In the genomic region with DNA sequence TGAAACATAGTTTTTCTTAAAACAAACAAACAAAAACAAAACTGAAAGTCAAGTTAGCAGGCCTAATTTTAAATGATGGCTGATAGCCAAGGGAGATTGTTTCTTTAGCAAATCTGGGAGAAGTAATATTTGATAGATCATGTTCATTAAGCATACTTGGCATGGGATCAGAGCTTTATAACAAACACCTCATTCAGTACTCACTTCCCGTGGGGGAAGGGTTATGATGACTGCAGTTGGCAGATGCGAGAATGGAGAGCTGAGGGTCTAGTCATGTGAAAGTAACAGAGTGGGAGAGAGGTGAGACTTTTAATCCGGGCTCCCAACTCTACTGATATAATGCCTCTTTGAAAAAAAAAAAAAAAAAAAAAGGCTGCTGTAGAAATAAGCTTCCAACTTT, we compare ENCODE assay signal across 27 mouse cellular contexts.
DNase-seq lines count a peak whose midpoint lies in the region; ATAC-seq and TF ChIP-seq lines count a peak whose summit lies in the region.
"Had no signal": no experiment of that assay in that cellular context is flagged by ENCODE, and none has a peak within 500 bp of the region (broad histone marks: within the 10 kb centered on the region; RNA-seq: fewer than 3 reads in every experiment).

No protein-coding gene starts in this region.

- H3K4me2 ChIP-seq in embryonic facial prominence, embryonic 14.5 days (ENCODE audit: low read depth, low read length), result no peak overlapping the region
- H3K4me2 ChIP-seq in hindbrain, postnatal 0 days (ENCODE audit: low read depth, low read length), result no peak overlapping the region
- H3K4me2 ChIP-seq in hindbrain, embryonic 11.5 days (replicated peaks; ENCODE audit: low read depth, low read length), result no peak overlapping the region
- H3K4me2 ChIP-seq in lung, postnatal 0 days (replicated peaks; ENCODE audit: low read depth, low read length), result no peak overlapping the region
- H3K4me2 ChIP-seq: embryonic facial prominence, embryonic 12.5 days; heart, embryonic 13.5 days; hindbrain, embryonic 15.5 days; liver, embryonic 12.5 days; midbrain, embryonic 13.5 days had no signal

- H3K27me3 ChIP-seq in embryonic facial prominence, embryonic 14.5 days (replicated peaks; ENCODE audit: control insufficient read depth, insufficient read depth, low read length), result no peaks in the 10 kb centered on the region
- peaks cover 7% of the 10 kb centered on the region; the same call in 1 of the 2 replicates for H3K27me3 ChIP-seq in embryonic facial prominence, embryonic 10.5 days (replicated peaks; ENCODE audit: low read depth, poor library complexity, severe bottlenecking)
- no peaks in the 10 kb centered on the region for H3K27me3 ChIP-seq in hindbrain, postnatal 0 days (ENCODE audit: insufficient read depth, low read length)
- H3K27me3 ChIP-seq in hindbrain, embryonic 11.5 days (ENCODE audit: control insufficient read depth, insufficient read depth, low read length), result no peaks in the 10 kb centered on the region
- no peaks in the 10 kb centered on the region for H3K27me3 ChIP-seq in lung, postnatal 0 days (replicated peaks; ENCODE audit: insufficient read depth, low read length)
- H3K27me3 ChIP-seq: CH12.LX; embryonic facial prominence, embryonic 12.5 days; heart, embryonic 13.5 days; hindbrain, embryonic 15.5 days; liver, embryonic 12.5 days had no signal

- peak; percentile 68 for DNase-seq in embryonic facial prominence, embryonic 14.5 days (ENCODE audit: low spot score)
- DNase-seq in embryonic facial prominence, embryonic 10.5 days (ENCODE audit: low spot score), result no peak
- peak; percentile 58 for DNase-seq in hindbrain, postnatal 0 days (ENCODE audit: low spot score)
- no peak for DNase-seq in hindbrain, embryonic 11.5 days (ENCODE audit: low spot score)
- peak; percentile 31 for DNase-seq in lung, postnatal 0 days (ENCODE audit: low spot score)
- no peak for DNase-seq in lung, adult 18-20 months
- DNase-seq in lung, postnatal 4 days, result peak; percentile 14 to 43
- DNase-seq: adrenal gland, adult 8-10 months; cerebellum, adult 8-10 months; cerebellum, postnatal 36 days; gastrocnemius, postnatal 10 days; heart, postnatal 10 days; kidney, adult 18-20 months; kidney, postnatal 4 days; left cerebral cortex, postnatal 4 days; liver, postnatal 0 days; right cerebral cortex, adult 18-20 months; spleen, adult 18-20 months; thymus, postnatal 14 days had no signal

- no peak overlapping the region for H3K27ac ChIP-seq in embryonic facial prominence, embryonic 14.5 days (replicated peaks; ENCODE audit: low read depth, low read length)
- H3K27ac ChIP-seq in embryonic facial prominence, embryonic 10.5 days (replicated peaks), result no peak overlapping the region
- no peak overlapping the region for H3K27ac ChIP-seq in hindbrain, postnatal 0 days
- no peak overlapping the region for H3K27ac ChIP-seq in hindbrain, embryonic 11.5 days (ENCODE audit: low read depth, low read length)
- H3K27ac ChIP-seq in lung, postnatal 0 days (ENCODE audit: low read length), result no peak overlapping the region
- H3K27ac ChIP-seq: embryonic facial prominence, embryonic 12.5 days; heart, embryonic 13.5 days; hindbrain, embryonic 15.5 days; kidney, postnatal 0 days; liver, embryonic 12.5 days; midbrain, embryonic 13.5 days had no signal

- no peak for TF ChIP-seq CTCF in hindbrain, postnatal 0 days (IDR thresholded peaks at IDR 0.05; ENCODE audit: low read depth)
- no peak for TF ChIP-seq CTCF in lung, postnatal 0 days (IDR thresholded peaks at IDR 0.05)

- WGBS in embryonic facial prominence, embryonic 14.5 days, result 46% methylated on average over 3 of the region's 3 CpGs
- 68% methylated on average over 3 of the region's 3 CpGs for WGBS in embryonic facial prominence, embryonic 10.5 days
- 32% methylated on average over 3 of the region's 3 CpGs for WGBS in hindbrain, postnatal 0 days
- WGBS in hindbrain, embryonic 11.5 days, result 63% methylated on average over 3 of the region's 3 CpGs
- 27% methylated on average over 3 of the region's 3 CpGs for WGBS in lung, postnatal 0 days

- no peak overlapping the region for H3K4me3 ChIP-seq in embryonic facial prominence, embryonic 14.5 days (ENCODE audit: low read depth, low read length)
- no peak overlapping the region for H3K4me3 ChIP-seq in embryonic facial prominence, embryonic 10.5 days
- no peak overlapping the region for H3K4me3 ChIP-seq in hindbrain, postnatal 0 days (ENCODE audit: low read length)
- no peak overlapping the region for H3K4me3 ChIP-seq in hindbrain, embryonic 11.5 days (ENCODE audit: low read depth, low read length)
- H3K4me3 ChIP-seq in lung, postnatal 0 days (ENCODE audit: low read depth, low read length), result no peak overlapping the region
- H3K4me3 ChIP-seq: embryonic facial prominence, embryonic 12.5 days; heart, embryonic 13.5 days; hindbrain, embryonic 15.5 days; liver, embryonic 12.5 days; megakaryocyte, embryonic 14.5 days; midbrain, embryonic 13.5 days had no signal

- peak; percentile 70; the same call in 1 of the 2 replicates for ATAC-seq in embryonic facial prominence, embryonic 14.5 days (ENCODE audit: low read depth)
- no peak for ATAC-seq in hindbrain, postnatal 0 days
- ATAC-seq in hindbrain, embryonic 11.5 days (ENCODE audit: low FRiP score), result no peak
- no peak for ATAC-seq in lung, postnatal 0 days
- ATAC-seq: liver, embryonic 12.5 days; liver, postnatal 0 days; midbrain, embryonic 13.5 days had no signal

- no peaks in the 10 kb centered on the region for H3K9me3 ChIP-seq in embryonic facial prominence, embryonic 14.5 days (ENCODE audit: control insufficient read depth, low read length)
- no peaks in the 10 kb centered on the region for H3K9me3 ChIP-seq in embryonic facial prominence, embryonic 10.5 days
- H3K9me3 ChIP-seq in hindbrain, postnatal 0 days (ENCODE audit: low read length), result no peaks in the 10 kb centered on the region
- H3K9me3 ChIP-seq in hindbrain, embryonic 11.5 days (ENCODE audit: control insufficient read depth, low read length), result no peaks in the 10 kb centered on the region
- H3K9me3 ChIP-seq in lung, postnatal 0 days (ENCODE audit: low read length), result no peaks in the 10 kb centered on the region
- H3K9me3 ChIP-seq: embryonic facial prominence, embryonic 12.5 days; heart, embryonic 13.5 days; hindbrain, embryonic 15.5 days; liver, embryonic 12.5 days; megakaryocyte, embryonic 14.5 days; midbrain, embryonic 13.5 days had no signal

- no peaks in the 10 kb centered on the region for H3K36me3 ChIP-seq in embryonic facial prominence, embryonic 14.5 days (ENCODE audit: control insufficient read depth, insufficient read depth, low read length)
- no peaks in the 10 kb centered on the region for H3K36me3 ChIP-seq in embryonic facial prominence, embryonic 10.5 days (replicated peaks)
- H3K36me3 ChIP-seq in hindbrain, postnatal 0 days (ENCODE audit: insufficient read depth, low read length), result 0 out of 2 replicates have a peak, but pooled peaks cover 4% of the 10 kb centered on the region
- H3K36me3 ChIP-seq in hindbrain, embryonic 11.5 days (ENCODE audit: control insufficient read depth, insufficient read depth, low read length), result no peaks in the 10 kb centered on the region
- H3K36me3 ChIP-seq in lung, postnatal 0 days (ENCODE audit: insufficient read depth, low read length), result no peaks in the 10 kb centered on the region
- H3K36me3 ChIP-seq: embryonic facial prominence, embryonic 12.5 days; heart, embryonic 13.5 days; hindbrain, embryonic 15.5 days; liver, embryonic 12.5 days; midbrain, embryonic 13.5 days had no signal

- no peaks in the 10 kb centered on the region for H3K4me1 ChIP-seq in embryonic facial prominence, embryonic 14.5 days (ENCODE audit: control insufficient read depth, insufficient read depth, low read length)
- no peaks in the 10 kb centered on the region for H3K4me1 ChIP-seq in embryonic facial prominence, embryonic 10.5 days
- H3K4me1 ChIP-seq in hindbrain, postnatal 0 days (ENCODE audit: insufficient read depth, low read length), result no peaks in the 10 kb centered on the region
- H3K4me1 ChIP-seq in hindbrain, embryonic 11.5 days (replicated peaks; ENCODE audit: control insufficient read depth, insufficient read depth, low read length), result no peaks in the 10 kb centered on the region
- H3K4me1 ChIP-seq in lung, postnatal 0 days (ENCODE audit: insufficient read depth, low read depth, low read length), result no peaks in the 10 kb centered on the region
- H3K4me1 ChIP-seq: embryonic facial prominence, embryonic 12.5 days; liver, embryonic 12.5 days; megakaryocyte, embryonic 14.5 days had no signal

- H3K9ac ChIP-seq in embryonic facial prominence, embryonic 14.5 days (ENCODE audit: low read depth, low read length), result no peak overlapping the region
- H3K9ac ChIP-seq in hindbrain, postnatal 0 days (replicated peaks; ENCODE audit: low read length), result no peak overlapping the region
- no peak overlapping the region for H3K9ac ChIP-seq in hindbrain, embryonic 11.5 days (ENCODE audit: low read depth, low read length)
- no peak overlapping the region for H3K9ac ChIP-seq in lung, postnatal 0 days (replicated peaks; ENCODE audit: low read depth)
- H3K9ac ChIP-seq: embryonic facial prominence, embryonic 12.5 days; heart, embryonic 13.5 days; hindbrain, embryonic 15.5 days; liver, embryonic 12.5 days; liver, postnatal 0 days; midbrain, embryonic 13.5 days had no signal

- no peak for TF ChIP-seq EP300 in lung, postnatal 0 days (IDR thresholded peaks at IDR 0.05)

Comparison
In these comparisons a context has a peak if more than half of its experiments do, and no peak if none do; other contexts are left out.
1. DNase-seq: peak in embryonic facial prominence, embryonic 14.5 days (single experiment), hindbrain, postnatal 0 days (single experiment), lung, postnatal 0 days (single experiment) and lung, postnatal 4 days (2 of 2); none in embryonic facial prominence, embryonic 10.5 days (single experiment), hindbrain, embryonic 11.5 days (single experiment) and lung, adult 18-20 months (0 of 2).